Mouse (Mus musculus) ovary, postnatal 36 days (tissue): ENCODE measurements around the gene Aoc2.
"Not testable (repeated sequence)": the region's sequence is repeated elsewhere in the genome, so short reads cannot be mapped to it uniquely, and the experiment has no call there.

ENCODE experiments used
- DNase-seq: peaks from one replicate; pipeline ENCODE4 v3.0.0; 2022; ENCODE audit warnings: low spot score, mixed read lengths

Gene Aoc2

GRCm38 (mm10) chr11:101315665-101316500 lies 9.0 kb upstream of the Aoc2 start, which contains the start of gene Psme3:
Gene Psme3 (plus strand): TSS chr11:101316213.
- DNase-seq: peak; percentile 90

GRCm38 (mm10) chr11:101316501-101316917 lies 8.4 kb upstream of the Aoc2 start:
- no peak for DNase-seq

GRCm38 (mm10) chr11:101323609-101324008 lies 1.3 kb upstream of the Aoc2 start:
- peak; percentile 70 for DNase-seq

GRCm38 (mm10) chr11:101325201-101325600 lies 338 bp downstream of the Aoc2 start:
- not testable (repeated sequence) for DNase-seq

GRCm38 (mm10) chr11:101326147-101326546 lies 1.3 kb downstream of the Aoc2 start:
- no peak for DNase-seq

- DNase-seq: no peak
Measured at GRCm38 (mm10) chr11:101327311-101327710, 2.4 kb downstream of the Aoc2 start.

GRCm38 (mm10) chr11:101328941-101329635 lies 4.2 kb downstream of the Aoc2 start:
- DNase-seq: no peak

GRCm38 (mm10) chr11:101330371-101330924 lies 5.6 kb downstream of the Aoc2 start, which contains the start of gene Aoc3:
Gene Aoc3 (plus strand): TSS chr11:101330605.
- DNase-seq: peak; percentile 50

GRCm38 (mm10) chr11:101330961-101331360 lies 6.1 kb downstream of the Aoc2 start:
- DNase-seq: not testable (repeated sequence)

GRCm38 (mm10) chr11:101332537-101332936 lies 7.7 kb downstream of the Aoc2 start:
- peak; percentile 26 for DNase-seq

- no peak for DNase-seq
Measured at GRCm38 (mm10) chr11:101334023-101334422, 9.2 kb downstream of the Aoc2 start.

GRCm38 (mm10) chr11:101334516-101334915 lies 9.7 kb downstream of the Aoc2 start:
- no peak for DNase-seq

- no peak for DNase-seq
Measured at GRCm38 (mm10) chr11:101335685-101336084, 10.8 kb downstream of the Aoc2 start.

- no peak for DNase-seq
Measured at GRCm38 (mm10) chr11:101338123-101338760, 13.4 kb downstream of the Aoc2 start.

- DNase-seq: no peak
Measured at GRCm38 (mm10) chr11:101347083-101347775, 22.4 kb downstream of the Aoc2 start.

GRCm38 (mm10) chr11:101348774-101349173 lies 23.9 kb downstream of the Aoc2 start:
- DNase-seq: no peak

GRCm38 (mm10) chr11:101349216-101349615 lies 24.4 kb downstream of the Aoc2 start:
- DNase-seq: no peak

GRCm38 (mm10) chr11:101351100-101351720 lies 26.3 kb downstream of the Aoc2 start:
- no peak for DNase-seq

- DNase-seq: no peak
Measured at GRCm38 (mm10) chr11:101351721-101352111, 26.9 kb downstream of the Aoc2 start.

GRCm38 (mm10) chr11:101353436-101353835 lies 28.6 kb downstream of the Aoc2 start:
- DNase-seq: no peak

- DNase-seq: no peak
Measured at GRCm38 (mm10) chr11:101354438-101355010, 29.7 kb downstream of the Aoc2 start.
